ENCODE assay signal across 12 mouse cellular contexts in the genomic region with DNA sequence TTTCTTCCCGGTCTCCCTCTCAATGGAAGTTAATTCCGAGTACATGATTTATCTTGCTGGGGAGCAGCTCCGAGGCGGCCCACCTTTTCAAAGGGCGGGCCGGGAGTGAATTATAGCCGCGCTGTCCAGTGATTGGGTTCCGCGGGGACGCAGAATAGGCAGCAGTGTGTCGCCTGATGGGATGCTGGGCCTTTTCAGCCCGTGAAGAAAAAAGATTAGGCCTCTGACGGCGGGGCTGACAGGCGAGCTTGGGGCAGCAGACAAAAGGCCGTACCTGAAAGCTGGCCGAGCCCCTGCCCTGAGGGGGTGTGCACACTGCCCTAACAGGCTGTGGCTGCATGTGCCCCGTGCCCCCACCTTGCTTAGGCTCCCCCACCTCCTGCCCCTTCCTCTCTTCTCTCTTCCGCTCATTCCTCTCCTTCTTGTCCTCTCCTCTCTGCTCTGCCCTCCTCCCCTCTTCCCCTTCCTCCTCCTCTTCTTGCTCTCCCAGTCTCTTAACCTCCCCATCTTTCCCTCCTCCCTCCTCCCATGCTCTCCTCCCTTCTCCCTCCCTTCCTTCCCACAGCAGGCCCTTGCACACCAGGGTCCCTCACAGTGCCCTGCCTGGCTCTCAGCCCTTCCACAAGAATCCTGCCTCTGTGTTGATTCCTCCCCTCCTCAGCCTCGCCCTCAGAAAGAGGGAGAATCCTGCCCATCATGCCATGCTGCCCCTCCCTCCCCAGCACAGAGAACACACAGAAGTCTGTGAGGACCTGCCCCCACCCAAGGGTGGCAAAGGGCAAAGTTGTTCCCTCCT. TPM values are rescaled to one million over a fixed set of nuclear protein-coding genes. Genes with fewer than 3 reads are reported as not detected.
DNase-seq lines count a peak whose midpoint lies in the region; ATAC-seq and TF ChIP-seq lines count a peak whose summit lies in the region.
"Had no signal": no experiment of that assay in that cellular context is flagged by ENCODE, and none has a peak within 500 bp of the region (broad histone marks: within the 10 kb centered on the region; RNA-seq: fewer than 3 reads in every experiment).

No protein-coding gene starts in this region.

- H3K27ac ChIP-seq in heart, embryonic 14.5 days (replicated peaks in 1 of 2; ENCODE audit: control insufficient read depth in 1 of 2, insufficient read depth in 1 of 2, low read depth in 2 of 2, low read length in 2 of 2) = peak overlapping the region in 1 of 2 experiments; percentile 14; a peak in 1 of 4 replicates
- no peak overlapping the region for H3K27ac ChIP-seq in heart, adult 2 months
- H3K27ac ChIP-seq in forebrain, postnatal 0 days (ENCODE audit: low read depth, low read length) = peak overlapping the region; percentile 42; the same call in 1 of the 2 replicates
- peak overlapping the region; percentile 80 for H3K27ac ChIP-seq in midbrain, embryonic 14.5 days (replicated peaks; ENCODE audit: low read depth, low read length)

- peak overlapping the region; percentile 16; the same call in 1 of the 2 replicates for H3K9ac ChIP-seq in heart, embryonic 14.5 days (ENCODE audit: low read length)
- H3K9ac ChIP-seq in heart, adult 2 months (ENCODE audit: low read depth, low read length) = no peak overlapping the region
- no peak overlapping the region for H3K9ac ChIP-seq in forebrain, postnatal 0 days
- H3K9ac ChIP-seq in midbrain, embryonic 14.5 days (replicated peaks; ENCODE audit: low read length) = peak overlapping the region; percentile 39

- ATAC-seq in heart, embryonic 14.5 days (ENCODE audit: insufficient number of reproducible peaks, insufficient read depth, low FRiP score, low read depth) = no peak
- peak; percentile 34 for ATAC-seq in forebrain, postnatal 0 days
- peak; percentile 38; the same call in 1 of the 2 replicates for ATAC-seq in midbrain, embryonic 14.5 days (ENCODE audit: low FRiP score, low TSS enrichment)

- peaks cover 59 to 75% of the 10 kb centered on the region in 2 experiments for H3K4me1 ChIP-seq in heart, embryonic 14.5 days (ENCODE audit: control insufficient read depth in 2 of 2, insufficient read depth in 2 of 2, low read length in 2 of 2)
- peaks cover 7% of the 10 kb centered on the region; the same call in 1 of the 2 replicates for H3K4me1 ChIP-seq in heart, adult 2 months (ENCODE audit: control insufficient read depth, insufficient read depth, low read length)
- H3K4me1 ChIP-seq in forebrain, postnatal 0 days (ENCODE audit: insufficient read depth) = peaks cover 16% of the 10 kb centered on the region
- peaks cover 46% of the 10 kb centered on the region for H3K4me1 ChIP-seq in midbrain, embryonic 14.5 days (ENCODE audit: control insufficient read depth, insufficient read depth, low read length)

- TF ChIP-seq POLR2A in heart, adult 2 months (IDR thresholded peaks at IDR 0.05; ENCODE audit: insufficient read depth, low read depth, low read length) = no peak
- TF ChIP-seq POLR2A in brain, embryonic 14.5 days (IDR thresholded peaks at IDR 0.05; ENCODE audit: borderline replicate concordance, extremely low read depth, insufficient read depth, insufficient read length, poor library complexity, severe bottlenecking) = no peak

- no peak for DNase-seq in heart, adult 2 months
- DNase-seq in brain, embryonic 14.5 days (ENCODE audit: low read depth) = peak; percentile 89
- no peak for DNase-seq in forebrain, postnatal 0 days
- DNase-seq in midbrain, embryonic 14.5 days = peak; percentile 74
- no peak for DNase-seq in lung, postnatal 14 days
- no peak for DNase-seq in cerebellum, adult 18-20 months
- DNase-seq in left cerebral cortex, postnatal 14 days (ENCODE audit: low spot score in 2 of 2) = no peak
- DNase-seq: cerebellum, adult 8-10 months; gastrocnemius, postnatal 36 days; lung, postnatal 36 days had no signal

- no peaks in the 10 kb centered on the region for H3K9me3 ChIP-seq in heart, embryonic 14.5 days (ENCODE audit: control insufficient read depth, low read length)
- no peaks in the 10 kb centered on the region for H3K9me3 ChIP-seq in forebrain, postnatal 0 days (ENCODE audit: low read length)
- H3K9me3 ChIP-seq in midbrain, embryonic 14.5 days (ENCODE audit: control insufficient read depth, low read length) = no peaks in the 10 kb centered on the region

- no peak overlapping the region for H3K4me2 ChIP-seq in heart, embryonic 14.5 days (ENCODE audit: low read length)
- H3K4me2 ChIP-seq in forebrain, postnatal 0 days (ENCODE audit: low read depth) = no peak overlapping the region; the same call in 1 of the 2 replicates
- peak overlapping the region; percentile 21; the same call in 1 of the 2 replicates for H3K4me2 ChIP-seq in midbrain, embryonic 14.5 days (ENCODE audit: low read length)

- no peak overlapping the region for H3K4me3 ChIP-seq in heart, embryonic 14.5 days (ENCODE audit: control insufficient read depth in 1 of 2, insufficient read depth in 1 of 2, low read depth in 1 of 2, low read length in 2 of 2)
- no peak overlapping the region for H3K4me3 ChIP-seq in heart, adult 2 months
- no peak overlapping the region for H3K4me3 ChIP-seq in forebrain, postnatal 0 days (ENCODE audit: low read depth, low read length)
- no peak overlapping the region for H3K4me3 ChIP-seq in midbrain, embryonic 14.5 days (replicated peaks; ENCODE audit: low read depth, low read length)

- no peaks in the 10 kb centered on the region for H3K27me3 ChIP-seq in heart, embryonic 14.5 days (ENCODE audit: control insufficient read depth, insufficient read depth, low read length)
- no peaks in the 10 kb centered on the region for H3K27me3 ChIP-seq in heart, adult 2 months (ENCODE audit: control insufficient read depth, insufficient read depth, low read length)
- H3K27me3 ChIP-seq in forebrain, postnatal 0 days (ENCODE audit: insufficient read depth, low read length) = no peaks in the 10 kb centered on the region
- peaks cover 14% of the 10 kb centered on the region; the same call in 1 of the 2 replicates for H3K27me3 ChIP-seq in midbrain, embryonic 14.5 days (ENCODE audit: control insufficient read depth, insufficient read depth, low read length)

- no peaks in the 10 kb centered on the region for H3K36me3 ChIP-seq in heart, embryonic 14.5 days (ENCODE audit: control insufficient read depth, insufficient read depth, low read length)
- no peaks in the 10 kb centered on the region for H3K36me3 ChIP-seq in heart, adult 2 months (ENCODE audit: control insufficient read depth, insufficient read depth, low read length)
- H3K36me3 ChIP-seq in forebrain, postnatal 0 days (ENCODE audit: insufficient read depth) = no peaks in the 10 kb centered on the region
- no peaks in the 10 kb centered on the region for H3K36me3 ChIP-seq in midbrain, embryonic 14.5 days (ENCODE audit: control insufficient read depth, insufficient read depth, low read length)

- WGBS in heart, embryonic 14.5 days = 25% methylated on average over 21 of the region's 21 CpGs
- 52% methylated on average over 21 of the region's 21 CpGs for WGBS in heart, adult 2 months
- WGBS in forebrain, postnatal 0 days = 14% methylated on average over 21 of the region's 21 CpGs
- 8% methylated on average over 21 of the region's 21 CpGs for WGBS in midbrain, embryonic 14.5 days

- TF ChIP-seq CTCF in heart, adult 2 months (IDR thresholded peaks at IDR 0.05) = no peak
- no peak for TF ChIP-seq CTCF in brain, embryonic 14.5 days (IDR thresholded peaks at IDR 0.05; ENCODE audit: borderline replicate concordance, extremely low read depth, insufficient read depth, insufficient read length)
- TF ChIP-seq CTCF in forebrain, postnatal 0 days (IDR thresholded peaks at IDR 0.05; ENCODE audit: low read depth) = no peak

- no peak for TF ChIP-seq EP300 in heart, adult 2 months (IDR thresholded peaks at IDR 0.05; ENCODE audit: insufficient read depth, low read depth, low read length)

- intact Hi-C loops in heart, adult 2 months (cut with DNase I) = no loop called here
- intact Hi-C loops in left cerebral cortex, postnatal 14 days (cut with DNase I) = no loop called here

- no peaks in the 10 kb centered on the region for H3K79me2 ChIP-seq in heart, adult 2 months (replicated peaks; ENCODE audit: control insufficient read depth, insufficient read depth, low read length)

RNA-seq across cellular contexts. Expression of gene Prdm16, which starts 41.7 kb away (rescaled TPM):
- polyA plus RNA-seq in heart, embryonic 14.5 days (2014; fragmentation: Nextera tagmentation; extraction: Ambion mirVana) = 18.1 and 19.5 TPM in 2 replicates
- 10 to 100 TPM; 16.8 to 18.1 TPM for total RNA-seq in heart, adult 2 months (2021)
- 7.6 and 10.8 TPM in 2 replicates for polyA plus RNA-seq in heart, adult 2 months (2012; rRNA removed)
- polyA plus RNA-seq in brain, embryonic 14.5 days (2012; rRNA removed) = 8.9 and 10.8 TPM in 2 replicates
- 9.8 and 10.7 TPM in 2 replicates for total RNA-seq in forebrain, postnatal 0 days (2014; rRNA removed)
- 7.8 and 16.3 TPM in 2 replicates for polyA plus RNA-seq in forebrain, postnatal 0 days (2015; fragmentation: Nextera tagmentation; extraction: Ambion mirVana)
- 5.2 and 10.1 TPM in 2 replicates for polyA plus RNA-seq in midbrain, embryonic 14.5 days (2014; fragmentation: Nextera tagmentation; extraction: Ambion mirVana)
- 1 to 10 TPM; 6.8 TPM for total RNA-seq in left cerebral cortex, postnatal 14 days (2021)
- polyA plus RNA-seq: C2C12 had no signal

Comparison
In these comparisons a context has a peak if more than half of its experiments do, and no peak if none do; other contexts are left out.
1. H3K9ac ChIP-seq: peak in heart, embryonic 14.5 days (single experiment) and midbrain, embryonic 14.5 days (single experiment); none in heart, adult 2 months (single experiment) and forebrain, postnatal 0 days (single experiment).
2. DNase-seq: peak in brain, embryonic 14.5 days (single experiment) and midbrain, embryonic 14.5 days (single experiment); none in heart, adult 2 months (0 of 2), forebrain, postnatal 0 days (single experiment), lung, postnatal 14 days (single experiment), cerebellum, adult 18-20 months (0 of 2) and left cerebral cortex, postnatal 14 days (0 of 2).